Mouse (Mus musculus) hematopoietic stem cell, adult 5-6 weeks (primary cell): Measurements from ENCODE around the gene Poc1a. TPM values are rescaled to one million over a fixed set of nuclear protein-coding genes. Genes with fewer than 3 reads are reported as not detected.
A peak's percentile ranks its signal among the peaks of the same experiment; 100 is the strongest.

Source experiments
- ATAC-seq, 2 experiments: fragments of 125-278 bp in 1 of 2; replicated peaks in 1 of 2; 2 replicates each; pipeline ENCODE4 v1.8.0; 2016 to 2017; ENCODE audit warnings: inconsistent platforms in 2 of 2, mild to moderate bottlenecking in 2 of 2, moderate number of reproducible peaks in 2 of 2, low read depth in 1 of 2, moderate TSS enrichment in 1 of 2; ENCODE audit not compliant: low FRiP score in 2 of 2, poor library complexity in 2 of 2, severe bottlenecking in 2 of 2, insufficient read depth in 1 of 2, low TSS enrichment in 1 of 2
- total RNA-seq: library from RNA; stranded (forward); fragments of 172-1452, 232-1000 nt; gene quantifications from 2 replicates; pipeline ENCODE4 v1.2.3, GENCODE M21; 2017

Gene Poc1a
- total RNA-seq, 1 experiment from 2014 or later = 14.8 TPM

GRCm38 (mm10) chr9:106398667-106399311, 117.9 kb downstream of the Poc1a start:
- peak in 1 of 2 experiments; percentile 32; a peak in 1 of 4 replicates for ATAC-seq

- ATAC-seq = no peak
These were observed 118.9 kb downstream of the Poc1a start for GRCm38 (mm10) chr9:106399808-106400207.

Other genes starting within 250 kb of the Poc1a start
- not detected in 2 replicates for gene Col6a4, start 184.3 kb upstream of the Poc1a start, total RNA-seq
- 2.8 and 2.9 TPM in 2 replicates for gene Glyctk, start 122.9 kb upstream of the Poc1a start, total RNA-seq
- gene Wdr82, start 110.1 kb upstream of the Poc1a start, total RNA-seq = 88.3 and 101 TPM in 2 replicates
- gene Ppm1m, start 81.3 kb upstream of the Poc1a start, total RNA-seq = 12.0 and 19.9 TPM in 2 replicates
- gene Twf2, start 78.0 kb upstream of the Poc1a start, total RNA-seq = 34.2 and 64.2 TPM in 2 replicates
- 0.84 and 1.4 TPM in 2 replicates for gene Tlr9, start 58.5 kb upstream of the Poc1a start, total RNA-seq
- gene Alas1, start 32.4 kb upstream of the Poc1a start, total RNA-seq = 72.1 and 85.4 TPM in 2 replicates
- gene Dusp7, start 87.6 kb downstream of the Poc1a start, total RNA-seq = 4.9 and 13.1 TPM in 2 replicates
- gene Rpl29, start 148.4 kb downstream of the Poc1a start, total RNA-seq = 1,352 and 1,409 TPM in 2 replicates
- 16.5 and 26.3 TPM in 2 replicates for gene Acy1, start 157.3 kb downstream of the Poc1a start, total RNA-seq
- 19.0 and 20.3 TPM in 2 replicates for gene Abhd14b, start 166.4 kb downstream of the Poc1a start, total RNA-seq
- gene Abhd14a, start 166.6 kb downstream of the Poc1a start, total RNA-seq = 22.5 and 32.4 TPM in 2 replicates
- 2.1 and 3.3 TPM in 2 replicates for gene Pcbp4, start 172.2 kb downstream of the Poc1a start, total RNA-seq
- gene Gpr62, start 184.9 kb downstream of the Poc1a start, total RNA-seq = not detected in 2 replicates
- gene Rrp9, start 194.9 kb downstream of the Poc1a start, total RNA-seq = 42.6 and 43.1 TPM in 2 replicates
- 25.2 and 29.7 TPM in 2 replicates for gene Parp3, start 195.9 kb downstream of the Poc1a start, total RNA-seq
- gene Iqcf1, start 218.9 kb downstream of the Poc1a start, total RNA-seq = not detected in 2 replicates
- not detected in 2 replicates for gene Iqcf5, start 233.5 kb downstream of the Poc1a start, total RNA-seq